Mouse (Mus musculus) ES-E14 (cell line): ENCODE data around the gene Oaz1.

Experiments
- CHD2 ChIP-seq: IDR thresholded peaks from 2 replicates; pipeline ENCODE4 v1.6.1; 2014; ENCODE audit warnings: mild to moderate bottlenecking, low read depth, low read length, inconsistent platforms
- ZC3H11A ChIP-seq: IDR thresholded peaks from 2 replicates; pipeline ENCODE4 v1.6.1; 2012; ENCODE audit warnings: low read depth, mild to moderate bottlenecking, inconsistent platforms, low read length, borderline replicate concordance

- TF ChIP-seq CHD2 (peak; percentile 93), ZC3H11A (no peak)
These were observed 28.1 kb upstream of the Oaz1 start, which contains the start of the genes Sf3a2 and Plekhj1 for GRCm38 (mm10) chr10:80798150-80799006.
